Mouse (Mus musculus) testis, adult 2 months (tissue): ENCODE results near the gene Insc.

Source experiments
- CTCF ChIP-seq: fragments of 200-500 bp; IDR thresholded peaks from 2 replicates; pipeline ENCODE4 v1.5.1; 2012; ENCODE audit warnings: low read depth, mild to moderate bottlenecking, inconsistent platforms, low read length, moderate library complexity; ENCODE audit not compliant: control insufficient read depth, insufficient read depth, insufficient replicate concordance
- POLR2A ChIP-seq: fragments of 200-500 bp; IDR thresholded peaks from 2 replicates; pipeline ENCODE4 v1.6.1; 2012; ENCODE audit warnings: low read depth, mild to moderate bottlenecking, inconsistent platforms, low read length, moderate library complexity; ENCODE audit not compliant: control insufficient read depth

DNA sequence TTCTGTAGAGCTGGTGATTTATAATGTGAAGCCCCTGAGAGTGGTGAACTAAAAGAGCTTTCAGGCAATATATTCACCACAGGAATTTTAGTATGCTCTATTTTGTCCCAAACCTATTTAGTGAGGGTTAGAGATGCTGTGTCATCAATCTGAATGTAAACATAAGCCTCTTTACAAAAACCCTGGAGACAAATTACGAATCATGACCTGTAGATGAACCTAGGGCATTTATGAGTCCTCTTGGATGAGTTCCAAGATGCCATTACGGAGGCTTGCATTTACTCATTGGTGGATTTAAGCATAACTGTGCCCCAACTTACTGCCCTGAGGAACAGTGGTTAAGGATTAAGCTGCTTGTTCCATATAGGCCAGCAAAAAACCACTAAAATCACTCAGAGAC, 42.6 kb upstream of the Insc start:
- TF ChIP-seq POLR2A (no peak), CTCF (no peak)
